Mouse (Mus musculus): ENCODE data around the gene Ccdc159. TPM values are rescaled to one million over a fixed set of nuclear protein-coding genes. Genes with fewer than 3 reads are reported as not detected.

Ccdc159 gene
- total and polyA plus RNA-seq, 2 experiments from 2014 or later: 0.88 to 0.97 TPM

DNA sequence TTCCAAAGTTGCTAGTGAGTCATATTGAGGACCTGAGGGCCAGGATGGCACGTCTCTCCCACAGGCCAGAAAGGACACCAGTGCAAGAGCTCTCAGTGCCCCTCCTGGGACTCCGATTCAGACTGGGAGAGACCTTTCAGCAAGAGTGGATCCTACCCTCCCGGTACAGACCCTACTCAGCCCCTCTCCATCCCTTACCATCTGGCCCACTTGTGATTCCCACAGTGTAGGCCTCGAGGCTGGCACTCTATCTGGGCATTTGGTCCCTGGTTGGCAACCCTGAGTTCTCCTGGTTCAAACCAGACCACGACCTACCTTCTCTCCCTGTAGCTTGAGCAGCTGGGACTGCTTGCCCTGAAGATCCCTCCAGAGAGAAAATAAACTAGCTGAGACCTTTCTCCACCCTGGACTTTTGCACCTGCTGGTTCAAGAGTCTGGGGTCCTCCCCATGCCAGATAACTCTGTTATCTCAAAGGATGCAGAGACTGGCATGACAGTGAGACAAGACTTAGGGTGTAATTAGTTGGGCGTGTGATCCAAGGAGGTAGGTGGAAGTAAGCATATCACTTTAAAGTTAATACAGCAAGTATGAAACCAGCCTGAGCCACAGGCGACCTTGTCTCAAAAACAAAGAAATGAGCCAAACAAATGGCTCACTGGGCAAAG, 8.3 kb downstream of the Ccdc159 start:
- Histone ChIP-seq H3K27ac (ENCODE audit: low read depth) (no peak overlapping the region), H3K4me1 (ENCODE audit: control insufficient read depth, insufficient read depth) (no peaks in the 10 kb centered on the region), H3K4me3 (ENCODE audit: low read depth, low read length) (no peak overlapping the region), H3K4me2 (ENCODE audit: low read depth, low read length) (no peak overlapping the region), H3K9me3 (replicated peaks; ENCODE audit: control insufficient read depth, low read length) (no peaks in the 10 kb centered on the region), H3K36me3 (replicated peaks; ENCODE audit: control insufficient read depth, insufficient read depth, low read length) (no peaks in the 10 kb centered on the region), H3K27me3 (ENCODE audit: control insufficient read depth, insufficient read depth, low read length) (no peaks in the 10 kb centered on the region), H3K9ac (replicated peaks; ENCODE audit: low read depth, low read length) (no peak overlapping the region)
- 80% methylated on average over 7 of the region's 7 CpGs for WGBS
- ATAC-seq (ENCODE audit: insufficient read depth, low read depth) (no peak), DNase-seq (ENCODE audit: low spot score) (no peak)
- TF ChIP-seq EP300 (IDR thresholded peaks at IDR 0.05; ENCODE audit: low read depth): no peak
- no peak for TF ChIP-seq CTCF (IDR thresholded peaks at IDR 0.05; ENCODE audit: low read depth)

DNA sequence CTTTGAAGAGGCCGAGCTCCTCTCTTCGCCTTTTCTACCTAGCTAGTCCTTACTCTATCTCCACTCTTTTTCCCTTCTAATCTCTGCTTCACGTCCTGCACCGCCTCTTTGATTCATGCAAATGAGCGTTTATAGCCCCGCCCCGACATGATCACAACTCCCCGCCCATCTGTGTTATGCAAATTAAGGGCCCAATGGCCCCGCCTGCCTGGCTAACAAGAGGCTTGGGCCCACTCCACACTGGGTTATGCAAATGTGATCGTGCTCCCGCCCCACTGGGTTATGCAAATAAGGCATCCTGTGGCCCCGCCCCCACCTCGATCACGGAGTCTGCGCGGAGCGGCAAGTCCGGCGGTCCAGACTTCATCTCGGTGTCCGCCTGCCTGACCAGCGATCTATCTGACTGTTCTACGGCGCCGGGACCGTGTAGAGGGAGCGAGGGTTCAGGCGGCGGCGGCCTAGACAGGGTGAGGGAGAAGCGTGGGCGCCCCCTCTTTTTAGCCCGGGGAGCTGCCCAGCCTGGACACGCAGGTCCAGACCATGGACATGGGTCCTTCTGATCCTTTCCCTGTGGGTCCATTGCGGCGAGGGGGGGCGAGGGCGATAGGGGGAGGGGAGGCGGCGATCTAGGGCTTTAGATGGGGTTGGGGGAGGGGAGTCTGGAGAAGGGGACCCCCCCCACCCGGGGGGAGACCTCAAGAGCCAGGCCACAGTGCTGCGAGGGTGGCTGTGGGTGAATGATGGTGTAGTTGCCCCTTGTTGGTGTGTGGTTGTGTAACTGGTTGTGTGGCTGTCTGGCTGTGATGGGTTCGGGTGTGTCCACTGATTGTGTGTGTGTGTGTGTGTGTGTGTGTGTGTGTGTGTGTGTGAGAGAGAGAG, 9.7 kb downstream of the Ccdc159 start, which contains the start of gene Plppr2:
Gene Plppr2 (plus strand): TSS at position 342 of the 879 bp plus-strand sequence.
- Histone ChIP-seq H3K36me3 (replicated peaks; ENCODE audit: control insufficient read depth, insufficient read depth, low read length) (no peaks in the 10 kb centered on the region), H3K27me3 (ENCODE audit: control insufficient read depth, insufficient read depth, low read length) (no peaks in the 10 kb centered on the region), H3K4me1 (ENCODE audit: control insufficient read depth, insufficient read depth) (no peaks in the 10 kb centered on the region), H3K9ac (replicated peaks; ENCODE audit: low read depth, low read length) (no peak within 1 kb of the TSS; the same call in 1 of the 2 replicates), H3K27ac (ENCODE audit: low read depth) (no peak within 1 kb of the TSS), H3K4me2 (ENCODE audit: low read depth, low read length) (peak within 1 kb of the TSS; percentile 80), H3K9me3 (replicated peaks; ENCODE audit: control insufficient read depth, low read length) (no peaks in the 10 kb centered on the region), H3K4me3 (ENCODE audit: low read depth, low read length) (peak within 1 kb of the TSS; percentile 54)
- WGBS: 3% methylated on average over 39 of the region's 43 CpGs
- TF ChIP-seq CTCF (IDR thresholded peaks at IDR 0.05; ENCODE audit: low read depth) (no peak), EP300 (IDR thresholded peaks at IDR 0.05; ENCODE audit: low read depth) (no peak)
- DNase-seq (ENCODE audit: low spot score) (peak; percentile 96), ATAC-seq (ENCODE audit: insufficient read depth, low read depth) (peak; percentile 98)

DNA sequence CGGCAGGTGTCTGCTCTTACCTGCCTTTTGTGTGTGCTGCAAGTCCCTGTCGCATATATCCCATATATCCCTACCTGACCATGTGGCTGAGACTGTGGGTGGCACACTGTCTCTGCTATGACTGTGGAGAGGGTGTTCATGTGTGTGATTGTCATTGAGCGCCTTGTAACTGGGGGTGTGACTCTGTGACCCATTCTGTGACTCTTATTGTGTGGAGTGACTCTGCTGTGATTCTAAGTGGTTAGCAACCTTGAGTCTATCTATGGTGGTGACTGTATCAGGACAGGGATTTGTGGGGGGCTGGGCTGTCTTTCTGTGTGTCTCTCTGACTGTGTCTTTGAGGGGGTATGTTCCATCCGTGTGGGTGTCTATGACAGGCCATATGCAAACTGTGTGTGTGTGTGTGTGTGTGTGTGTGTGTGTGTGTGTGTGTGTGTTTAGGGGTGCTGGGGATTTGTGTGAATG, 10.5 kb downstream of the Ccdc159 start:
- Histone ChIP-seq H3K27me3 (ENCODE audit: control insufficient read depth, insufficient read depth, low read length) (no peaks in the 10 kb centered on the region), H3K4me1 (ENCODE audit: control insufficient read depth, insufficient read depth) (no peaks in the 10 kb centered on the region), H3K36me3 (replicated peaks; ENCODE audit: control insufficient read depth, insufficient read depth, low read length) (no peaks in the 10 kb centered on the region), H3K9me3 (replicated peaks; ENCODE audit: control insufficient read depth, low read length) (no peaks in the 10 kb centered on the region), H3K9ac (replicated peaks; ENCODE audit: low read depth, low read length) (no peak overlapping the region), H3K4me3 (ENCODE audit: low read depth, low read length) (no peak overlapping the region), H3K27ac (ENCODE audit: low read depth) (no peak overlapping the region), H3K4me2 (ENCODE audit: low read depth, low read length) (no peak overlapping the region)
- TF ChIP-seq EP300 (IDR thresholded peaks at IDR 0.05; ENCODE audit: low read depth) (no peak), CTCF (IDR thresholded peaks at IDR 0.05; ENCODE audit: low read depth) (no peak)
- ATAC-seq (ENCODE audit: insufficient read depth, low read depth) (no peak), DNase-seq (ENCODE audit: low spot score) (no peak)
- 88% methylated on average over 4 of the region's 4 CpGs for WGBS

DNA sequence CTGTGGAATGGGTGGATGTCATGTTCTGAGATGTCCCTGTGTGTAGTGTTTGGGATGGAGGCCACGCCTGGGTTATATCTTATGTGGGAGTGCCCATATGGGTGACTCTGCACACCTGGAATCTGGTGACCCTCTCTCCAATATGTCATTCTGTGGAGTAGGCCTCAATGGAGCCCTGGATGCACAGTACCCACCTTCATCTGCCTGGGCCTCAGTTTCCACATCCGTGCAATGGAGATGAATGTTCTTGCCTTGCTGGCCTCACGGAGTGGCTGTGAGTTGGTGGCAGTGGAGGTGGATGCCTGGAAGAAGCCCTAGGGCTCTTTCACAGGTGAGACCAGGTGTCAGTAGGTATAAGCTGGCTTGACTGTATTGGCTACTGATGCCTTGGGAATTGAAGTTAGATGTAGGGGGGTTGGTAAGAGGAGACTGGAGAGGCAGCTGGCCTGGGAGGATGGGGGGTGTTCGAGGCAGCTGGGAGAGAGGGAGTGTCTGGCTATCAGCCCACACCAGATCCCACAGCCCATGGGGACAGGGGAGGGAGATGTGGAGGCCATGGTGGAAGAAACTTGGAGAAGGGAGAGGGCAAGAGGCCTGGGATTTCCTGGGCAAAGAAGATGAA, 11.1 kb downstream of the Ccdc159 start:
- WGBS: 85% methylated on average over 4 of the region's 4 CpGs
- TF ChIP-seq EP300 (IDR thresholded peaks at IDR 0.05; ENCODE audit: low read depth) (no peak), CTCF (IDR thresholded peaks at IDR 0.05; ENCODE audit: low read depth) (no peak)
- H3K27me3 ChIP-seq (ENCODE audit: control insufficient read depth, insufficient read depth, low read length): no peaks in the 10 kb centered on the region

DNA sequence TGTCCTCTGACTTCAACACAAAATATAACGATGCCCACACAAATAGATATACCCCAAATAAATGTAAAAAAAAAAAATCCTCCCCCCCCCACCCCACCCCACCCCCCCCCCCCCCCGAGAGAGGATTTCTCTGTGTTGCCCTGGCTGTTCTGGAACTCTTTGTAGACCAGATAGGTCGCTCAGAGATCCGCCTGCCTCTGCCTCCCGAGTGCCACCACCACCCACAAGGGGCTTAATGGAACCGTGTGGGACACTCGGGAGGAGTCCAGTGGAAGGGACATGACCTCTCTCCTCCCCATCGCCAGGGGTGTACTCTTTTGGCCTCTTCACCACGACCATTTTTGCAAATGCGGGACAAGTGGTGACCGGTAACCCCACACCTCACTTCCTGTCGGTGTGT, 15.8 kb downstream of the Ccdc159 start:
- ATAC-seq (ENCODE audit: insufficient read depth, low read depth) (no peak), DNase-seq (ENCODE audit: low spot score) (no peak)
- Histone ChIP-seq H3K27ac (ENCODE audit: low read depth) (no peak overlapping the region), H3K9me3 (replicated peaks; ENCODE audit: control insufficient read depth, low read length) (no peaks in the 10 kb centered on the region), H3K9ac (replicated peaks; ENCODE audit: low read depth, low read length) (no peak overlapping the region), H3K4me2 (ENCODE audit: low read depth, low read length) (no peak overlapping the region), H3K4me1 (ENCODE audit: control insufficient read depth, insufficient read depth) (no peaks in the 10 kb centered on the region), H3K4me3 (ENCODE audit: low read depth, low read length) (no peak overlapping the region), H3K36me3 (replicated peaks; ENCODE audit: control insufficient read depth, insufficient read depth, low read length) (no peaks in the 10 kb centered on the region), H3K27me3 (ENCODE audit: control insufficient read depth, insufficient read depth, low read length) (peaks cover 4% of the 10 kb centered on the region; the same call in 1 of the 2 replicates)
- 64% methylated on average over 8 of the region's 12 CpGs for WGBS
- TF ChIP-seq EP300 (IDR thresholded peaks at IDR 0.05; ENCODE audit: low read depth) (no peak), CTCF (IDR thresholded peaks at IDR 0.05; ENCODE audit: low read depth) (no peak)

More for the DNA sequence above, 11.1 kb downstream of the Ccdc159 start:
- Histone ChIP-seq H3K9ac (replicated peaks; ENCODE audit: low read depth, low read length) (no peak overlapping the region), H3K4me2 (ENCODE audit: low read depth, low read length) (no peak overlapping the region), H3K36me3 (replicated peaks; ENCODE audit: control insufficient read depth, insufficient read depth, low read length) (no peaks in the 10 kb centered on the region), H3K4me3 (ENCODE audit: low read depth, low read length) (no peak overlapping the region), H3K4me1 (ENCODE audit: control insufficient read depth, insufficient read depth) (no peaks in the 10 kb centered on the region), H3K27ac (ENCODE audit: low read depth) (no peak overlapping the region), H3K9me3 (replicated peaks; ENCODE audit: control insufficient read depth, low read length) (no peaks in the 10 kb centered on the region)
- DNase-seq (ENCODE audit: low spot score) (no peak), ATAC-seq (ENCODE audit: insufficient read depth, low read depth) (no peak)

Measured in heart, postnatal 0 days (tissue).